Mouse (Mus musculus) limb, embryonic 11.5 days (tissue): ENCODE results near the gene Cd44. TPM values are rescaled to one million over a fixed set of nuclear protein-coding genes. Genes with fewer than 3 reads are reported as not detected.

Source experiments
- ATAC-seq: fragments of 200-750 bp; cut with Nextera tagmentation; 2 replicates; pipeline ENCODE4 v1.8.0; 2017; ENCODE audit warnings: low read depth; ENCODE audit not compliant: insufficient number of reproducible peaks, low FRiP score, low TSS enrichment
- DNase-seq: peaks from one replicate; pipeline ENCODE4 v3.0.0-alpha.2; 2015; ENCODE audit warnings: low spot score
- H3K27ac ChIP-seq: fragments of 300-500 bp; sonication (generic); replicated peaks from 2 replicates; pipeline ENCODE4 v1.5.1; 2014; ENCODE audit warnings: low read depth, mild to moderate bottlenecking, low read length
- H3K27me3 ChIP-seq: fragments of 300-500 bp; sonication (generic); 2 replicates; pipeline ENCODE4 v1.6.1; 2014; ENCODE audit warnings: mild to moderate bottlenecking, low read length, mixed read lengths; ENCODE audit not compliant: control insufficient read depth, insufficient read depth
- H3K36me3 ChIP-seq: fragments of 300-500 bp; sonication (generic); 2 replicates; pipeline ENCODE4 v1.6.1; 2014; ENCODE audit warnings: mild to moderate bottlenecking, low read length, moderate library complexity, mixed read lengths; ENCODE audit not compliant: control insufficient read depth, insufficient read depth
- H3K4me1 ChIP-seq: fragments of 300-500 bp; sonication (generic); 2 replicates; pipeline ENCODE4 v1.6.1; 2014; ENCODE audit warnings: low read length, mixed read lengths; ENCODE audit not compliant: control insufficient read depth, insufficient read depth
- H3K4me2 ChIP-seq: fragments of 300-500 bp; sonication (generic); 2 replicates; pipeline ENCODE4 v1.6.1; 2014; ENCODE audit warnings: low read depth, mild to moderate bottlenecking, moderate library complexity; ENCODE audit not compliant: severe bottlenecking
- H3K4me3 ChIP-seq: fragments of 300-500 bp; sonication (generic); 2 replicates; pipeline ENCODE4 v1.5.1; 2014; ENCODE audit warnings: low read depth, low read length
- H3K9ac ChIP-seq: fragments of 300-500 bp; sonication (generic); 2 replicates; pipeline ENCODE4 v1.6.1; 2014; ENCODE audit warnings: mild to moderate bottlenecking, low read length
- H3K9me3 ChIP-seq: fragments of 300-500 bp; sonication (generic); 2 replicates; pipeline ENCODE4 v1.6.1; 2016; ENCODE audit warnings: low read length; ENCODE audit not compliant: control insufficient read depth
- WGBS: fragments of 180-500 bp; shearing (Covaris S2); extraction: QIAGEN DNeasy Blood & Tissue Kit; methylation state at CpG from one replicate; pipeline ENCODE4 v1.1.7; 2014; 5-methylcytosine and 5-hydroxymethylcytosine counted together
- polyA plus RNA-seq: library from polyadenylated mRNA; unstranded; fragments of >200 nt; fragmentation: Nextera tagmentation; extraction: Ambion mirVana; gene quantifications from 2 replicates; pipeline ENCODE4 v1.2.1, GENCODE M21; 2014

Cd44 gene
- polyA plus RNA-seq, 1 experiment from 2014 or later = 3.6 TPM

DNA sequence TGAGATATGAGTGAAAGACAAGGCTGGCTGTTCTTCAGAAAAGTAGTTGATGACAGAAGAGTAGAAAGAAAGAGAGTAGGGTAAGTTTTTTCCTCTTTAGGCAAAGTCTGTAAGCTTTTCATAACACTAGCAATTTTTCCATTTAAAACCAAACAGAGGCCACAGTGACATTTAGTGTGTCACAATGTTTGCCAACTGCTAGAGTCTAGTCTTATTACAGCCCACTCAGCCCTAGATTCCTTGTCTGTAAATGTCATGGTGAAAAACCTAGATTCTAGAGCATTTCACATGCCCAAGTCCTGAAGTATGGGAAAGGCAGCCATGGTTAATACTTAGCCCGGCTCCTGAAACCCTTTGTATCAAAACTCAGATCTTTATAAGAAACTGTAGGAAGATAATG, 130.2 kb downstream of the Cd44 start:
- no peaks in the 10 kb centered on the region for H3K27me3 ChIP-seq
- H3K36me3 ChIP-seq = no peaks in the 10 kb centered on the region
- 89% methylated on average over 1 of the region's 1 CpGs for WGBS
- no peak overlapping the region for H3K27ac ChIP-seq
- no peak for ATAC-seq
- H3K4me3 ChIP-seq = no peak overlapping the region
- no peaks in the 10 kb centered on the region for H3K4me1 ChIP-seq
- H3K9me3 ChIP-seq = no peaks in the 10 kb centered on the region
- H3K4me2 ChIP-seq = no peak overlapping the region
- no peak for DNase-seq
- H3K9ac ChIP-seq = no peak overlapping the region

DNA sequence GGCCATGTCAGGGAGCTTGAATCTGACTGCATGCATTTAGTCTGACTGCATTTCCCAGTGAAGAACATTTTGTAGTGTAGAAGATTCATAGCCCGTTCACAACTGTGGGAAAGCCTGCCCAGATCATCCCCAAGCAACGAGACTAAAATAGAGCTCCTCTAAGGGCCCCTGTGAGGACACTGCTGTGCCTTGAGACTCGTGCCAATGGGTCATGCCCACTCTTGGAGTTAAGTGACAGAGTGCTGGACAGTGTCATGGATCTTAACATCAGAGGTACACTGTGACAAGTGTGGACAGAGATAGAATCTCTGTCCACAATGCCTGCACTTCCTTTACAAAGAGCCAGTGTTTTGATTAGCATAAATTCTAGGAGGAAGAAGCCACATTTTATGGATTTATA, 133.2 kb downstream of the Cd44 start:
- H3K4me2 ChIP-seq = no peak overlapping the region
- no peak overlapping the region for H3K9ac ChIP-seq
- no peaks in the 10 kb centered on the region for H3K4me1 ChIP-seq
- H3K36me3 ChIP-seq = no peaks in the 10 kb centered on the region
- no peaks in the 10 kb centered on the region for H3K27me3 ChIP-seq
- WGBS = 73% methylated on average over 3 of the region's 3 CpGs
- DNase-seq = no peak
- no peaks in the 10 kb centered on the region for H3K9me3 ChIP-seq
- no peak overlapping the region for H3K27ac ChIP-seq
- ATAC-seq = no peak
- H3K4me3 ChIP-seq = no peak overlapping the region

- H3K9ac ChIP-seq = no peak overlapping the region
- no peaks in the 10 kb centered on the region for H3K9me3 ChIP-seq
- H3K27ac ChIP-seq = no peak overlapping the region
- no peaks in the 10 kb centered on the region for H3K4me1 ChIP-seq
- no peaks in the 10 kb centered on the region for H3K36me3 ChIP-seq
- H3K4me3 ChIP-seq = no peak overlapping the region
- H3K4me2 ChIP-seq = no peak overlapping the region
- H3K27me3 ChIP-seq = no peaks in the 10 kb centered on the region
- DNase-seq = no peak
- WGBS = 60% methylated on average over 8 of the region's 8 CpGs
- no peak for ATAC-seq
These were observed 136.7 kb downstream of the Cd44 start for GRCm38 (mm10) chr2:102764602-102765374.

DNA sequence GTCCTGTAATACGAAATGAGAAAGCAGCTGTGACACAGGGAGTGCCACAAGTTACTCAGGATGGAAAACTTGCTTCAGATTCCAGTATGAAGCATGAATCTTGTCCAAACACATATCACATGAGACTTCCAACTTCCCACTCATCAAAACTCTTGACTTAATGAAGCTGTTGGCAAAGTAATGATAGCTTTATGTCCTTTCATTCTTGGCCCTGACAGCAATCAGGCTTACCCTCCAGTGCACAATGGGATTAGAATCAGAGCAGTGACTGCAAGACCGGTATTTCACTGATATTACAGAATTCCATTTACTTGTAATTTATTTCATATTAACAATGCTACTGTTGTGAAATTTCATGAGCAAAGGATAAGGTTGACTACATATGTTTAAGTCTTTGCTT, 137.5 kb downstream of the Cd44 start:
- no peak for ATAC-seq
- no peaks in the 10 kb centered on the region for H3K9me3 ChIP-seq
- H3K27ac ChIP-seq = no peak overlapping the region
- no peaks in the 10 kb centered on the region for H3K4me1 ChIP-seq
- no peak overlapping the region for H3K4me3 ChIP-seq
- H3K36me3 ChIP-seq = no peaks in the 10 kb centered on the region
- no peak overlapping the region for H3K9ac ChIP-seq
- no peaks in the 10 kb centered on the region for H3K27me3 ChIP-seq
- H3K4me2 ChIP-seq = no peak overlapping the region
- no peak for DNase-seq
- WGBS = 98% methylated on average over 2 of the region's 2 CpGs

GRCm38 (mm10) chr2:102763176-102763575, 138.3 kb downstream of the Cd44 start:
- DNase-seq (no peak), ATAC-seq (no peak)
- 92% methylated on average over 3 of the region's 3 CpGs for WGBS
- Histone ChIP-seq H3K36me3 (no peaks in the 10 kb centered on the region), H3K9ac (no peak overlapping the region), H3K27me3 (no peaks in the 10 kb centered on the region), H3K4me2 (no peak overlapping the region), H3K4me3 (no peak overlapping the region), H3K4me1 (no peaks in the 10 kb centered on the region), H3K27ac (no peak overlapping the region), H3K9me3 (no peaks in the 10 kb centered on the region)

Other genes starting within 250 kb of the Cd44 start
- gene Slc1a2, start 243.0 kb downstream of the Cd44 start, polyA plus RNA-seq = 0.06 and 0.11 TPM in 2 replicates
- gene Pdhx, start 171.8 kb upstream of the Cd44 start, polyA plus RNA-seq = 43.3 and 46.1 TPM in 2 replicates
- gene Apip, start 172.0 kb upstream of the Cd44 start, polyA plus RNA-seq = 78.4 and 78.5 TPM in 2 replicates